Mouse (Mus musculus): ENCODE measurements around the gene Cdx2. TPM values are rescaled to one million over a fixed set of nuclear protein-coding genes. Genes with fewer than 3 reads are reported as not detected.

The Cdx2 gene
- polyA plus RNA-seq, 2 experiments: 0.03 TPM; not detected in 1

- Histone ChIP-seq H3K4me3 (replicated peaks; ENCODE audit: low read length) (no peak overlapping the region), H3K9ac (ENCODE audit: low read depth, low read length, severe bottlenecking) (no peak overlapping the region), H3K4me1 (ENCODE audit: control insufficient read depth, insufficient read depth, low read length) (peaks cover 8% of the 10 kb centered on the region), H3K27me3 (ENCODE audit: control insufficient read depth, insufficient read depth, low read length) (peaks cover 100% of the 10 kb centered on the region), H3K9me3 (ENCODE audit: control insufficient read depth, low read length) (no peaks in the 10 kb centered on the region), H3K4me2 (replicated peaks; ENCODE audit: low read depth, low read length, severe bottlenecking) (no peak overlapping the region), H3K36me3 (ENCODE audit: control insufficient read depth, insufficient read depth, low read length) (no peaks in the 10 kb centered on the region), H3K27ac (replicated peaks; ENCODE audit: low read depth, low read length) (no peak overlapping the region)
- 15% methylated on average over 9 of the region's 9 CpGs for WGBS
- no peak for DNase-seq (ENCODE audit: low spot score)
- no peak for ATAC-seq (ENCODE audit: low FRiP score, low read depth)
- no peak for TF ChIP-seq POLR2A (IDR thresholded peaks at IDR 0.05; ENCODE audit: borderline replicate concordance, extremely low read depth, insufficient read depth, insufficient read length)
Observed at GRCm38 (mm10) chr5:147308451-147308850, 1.4 kb upstream of the Cdx2 start.

- Histone ChIP-seq H3K27me3 (ENCODE audit: control insufficient read depth, insufficient read depth, low read length) (peaks cover 100% of the 10 kb centered on the region), H3K4me1 (ENCODE audit: control insufficient read depth, insufficient read depth, low read length) (peaks cover 8% of the 10 kb centered on the region), H3K36me3 (ENCODE audit: control insufficient read depth, insufficient read depth, low read length) (no peaks in the 10 kb centered on the region), H3K4me3 (replicated peaks; ENCODE audit: low read length) (peak overlapping the region; percentile 22; the same call in 1 of the 2 replicates), H3K9me3 (ENCODE audit: control insufficient read depth, low read length) (no peaks in the 10 kb centered on the region), H3K9ac (ENCODE audit: low read depth, low read length, severe bottlenecking) (no peak overlapping the region), H3K27ac (replicated peaks; ENCODE audit: low read depth, low read length) (no peak overlapping the region), H3K4me2 (replicated peaks; ENCODE audit: low read depth, low read length, severe bottlenecking) (no peak overlapping the region)
- ATAC-seq (ENCODE audit: low FRiP score, low read depth): no peak
- 4% methylated on average over 12 of the region's 12 CpGs for WGBS
- no peak for TF ChIP-seq POLR2A (IDR thresholded peaks at IDR 0.05; ENCODE audit: borderline replicate concordance, extremely low read depth, insufficient read depth, insufficient read length)
- no peak for DNase-seq (ENCODE audit: low spot score)
Observed at GRCm38 (mm10) chr5:147307398-147307785, 322 bp upstream of the Cdx2 start.

GRCm38 (mm10) chr5:147305856-147306637, 1.0 kb downstream of the Cdx2 start:
- DNase-seq (ENCODE audit: low spot score): no peak
- H3K4me3 ChIP-seq (replicated peaks; ENCODE audit: low read length): peak overlapping the region; percentile 22

GRCm38 (mm10) chr5:147305166-147305565, 1.9 kb downstream of the Cdx2 start:
- Histone ChIP-seq H3K9me3 (ENCODE audit: control insufficient read depth, low read length) (no peaks in the 10 kb centered on the region), H3K36me3 (ENCODE audit: control insufficient read depth, insufficient read depth, low read length) (no peaks in the 10 kb centered on the region), H3K4me2 (replicated peaks; ENCODE audit: low read depth, low read length, severe bottlenecking) (no peak overlapping the region), H3K9ac (ENCODE audit: low read depth, low read length, severe bottlenecking) (no peak overlapping the region), H3K27me3 (ENCODE audit: control insufficient read depth, insufficient read depth, low read length) (peaks cover 100% of the 10 kb centered on the region), H3K4me3 (replicated peaks; ENCODE audit: low read length) (no peak overlapping the region), H3K27ac (replicated peaks; ENCODE audit: low read depth, low read length) (no peak overlapping the region), H3K4me1 (ENCODE audit: control insufficient read depth, insufficient read depth, low read length) (peaks cover 8% of the 10 kb centered on the region)
- no peak for DNase-seq (ENCODE audit: low spot score)
- no peak for TF ChIP-seq POLR2A (IDR thresholded peaks at IDR 0.05; ENCODE audit: borderline replicate concordance, extremely low read depth, insufficient read depth, insufficient read length)
- WGBS: 0% methylated on average over 16 of the region's 16 CpGs
- ATAC-seq (ENCODE audit: low FRiP score, low read depth): no peak

More at GRCm38 (mm10) chr5:147305856-147306637, 1.0 kb downstream of the Cdx2 start:
- H3K9ac ChIP-seq (ENCODE audit: low read depth, low read length, severe bottlenecking): no peak overlapping the region
- TF ChIP-seq POLR2A (IDR thresholded peaks at IDR 0.05; ENCODE audit: borderline replicate concordance, extremely low read depth, insufficient read depth, insufficient read length): no peak
- H3K27me3 ChIP-seq (ENCODE audit: control insufficient read depth, insufficient read depth, low read length): peaks cover 100% of the 10 kb centered on the region
- H3K9me3 ChIP-seq (ENCODE audit: control insufficient read depth, low read length): no peaks in the 10 kb centered on the region
- peaks cover 8% of the 10 kb centered on the region for H3K4me1 ChIP-seq (ENCODE audit: control insufficient read depth, insufficient read depth, low read length)
- WGBS: under 1% methylated on average over 48 of the region's 58 CpGs
- H3K36me3 ChIP-seq (ENCODE audit: control insufficient read depth, insufficient read depth, low read length): no peaks in the 10 kb centered on the region
- no peak for ATAC-seq (ENCODE audit: low FRiP score, low read depth)
- H3K4me2 ChIP-seq (replicated peaks; ENCODE audit: low read depth, low read length, severe bottlenecking): peak overlapping the region; percentile 39
- no peak overlapping the region for H3K27ac ChIP-seq (replicated peaks; ENCODE audit: low read depth, low read length)

GRCm38 (mm10) chr5:147304276-147305155, 2.6 kb downstream of the Cdx2 start:
- no peak overlapping the region for H3K4me2 ChIP-seq (replicated peaks; ENCODE audit: low read depth, low read length, severe bottlenecking)
- H3K36me3 ChIP-seq (ENCODE audit: control insufficient read depth, insufficient read depth, low read length): no peaks in the 10 kb centered on the region
- DNase-seq (ENCODE audit: low spot score) (no peak), ATAC-seq (ENCODE audit: low FRiP score, low read depth) (no peak)
- H3K9ac ChIP-seq (ENCODE audit: low read depth, low read length, severe bottlenecking): no peak overlapping the region
- no peak for TF ChIP-seq POLR2A (IDR thresholded peaks at IDR 0.05; ENCODE audit: borderline replicate concordance, extremely low read depth, insufficient read depth, insufficient read length)
- under 1% methylated on average over 54 of the region's 54 CpGs for WGBS
- peak overlapping the region; percentile 8; the same call in 1 of the 2 replicates for H3K4me3 ChIP-seq (replicated peaks; ENCODE audit: low read length)
- H3K9me3 ChIP-seq (ENCODE audit: control insufficient read depth, low read length): no peaks in the 10 kb centered on the region
- H3K27me3 ChIP-seq (ENCODE audit: control insufficient read depth, insufficient read depth, low read length): peaks cover 100% of the 10 kb centered on the region
- H3K4me1 ChIP-seq (ENCODE audit: control insufficient read depth, insufficient read depth, low read length): peaks cover 14% of the 10 kb centered on the region
- no peak overlapping the region for H3K27ac ChIP-seq (replicated peaks; ENCODE audit: low read depth, low read length)

Data from limb, embryonic 14.5 days (tissue).